Comparison of ENCODE assay signal across 21 mouse cellular contexts in the genomic region with DNA sequence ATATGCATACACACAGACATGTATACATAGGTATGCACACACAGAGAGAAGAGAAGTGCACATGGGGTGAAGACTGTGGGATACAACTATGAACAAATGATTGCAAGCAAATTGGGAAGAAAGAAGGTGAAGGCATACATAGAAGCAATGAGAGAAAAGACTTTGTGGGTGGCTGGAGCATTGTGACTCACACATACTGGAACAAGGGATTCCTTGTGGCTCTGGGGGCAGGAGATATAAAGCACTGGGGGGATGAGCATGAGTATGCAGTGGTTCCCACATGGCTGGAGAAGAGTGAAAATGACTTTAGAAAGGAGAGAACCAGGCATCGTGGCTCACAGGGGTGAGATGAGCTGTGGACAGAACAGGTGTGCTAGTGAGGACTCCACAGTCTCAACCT.
A peak's percentile ranks its signal among the peaks of the same experiment; 100 is the strongest.
DNase-seq lines count a peak whose midpoint lies in the region; TF ChIP-seq lines count a peak whose summit lies in the region.
"Had no signal": no experiment of that assay in that cellular context is flagged by ENCODE, and none has a peak within 500 bp of the region (broad histone marks: within the 10 kb centered on the region; RNA-seq: fewer than 3 reads in every experiment).

No protein-coding gene starts in this region.

- H3K4me3 ChIP-seq in myocyte, result no peak overlapping the region
- H3K4me3 ChIP-seq: forebrain, embryonic 10.5 days; forebrain, embryonic 13.5 days; heart, embryonic 12.5 days; heart, embryonic 15.5 days; hindbrain, embryonic 10.5 days; hindbrain, embryonic 13.5 days had no signal

- TF ChIP-seq POLR2A in myocyte (IDR thresholded peaks at IDR 0.05; ENCODE audit: insufficient read length, low read depth), result no peak

- no peaks in the 10 kb centered on the region for H3K36me3 ChIP-seq in myocyte (ENCODE audit: control insufficient read depth, insufficient read depth)
- H3K36me3 ChIP-seq: forebrain, embryonic 10.5 days; heart, embryonic 12.5 days; heart, embryonic 15.5 days; hindbrain, embryonic 10.5 days; hindbrain, embryonic 13.5 days had no signal

- intact Hi-C loops in left cerebral cortex, postnatal 36 days (cut with DNase I), result no loop called here

- H3K4me2 ChIP-seq in myocyte (ENCODE audit: low read depth), result peak overlapping the region; percentile 49
- H3K4me2 ChIP-seq: forebrain, embryonic 13.5 days; heart, embryonic 12.5 days; heart, embryonic 15.5 days; hindbrain, embryonic 13.5 days had no signal

- DNase-seq in left cerebral cortex, adult 18-20 months (ENCODE audit: low spot score in 2 of 2), result peak; percentile 13
- no peak for DNase-seq in left cerebral cortex, postnatal 36 days (ENCODE audit: low spot score in 2 of 2)
- DNase-seq in right cerebral cortex, adult 2 months (ENCODE audit: low spot score in 2 of 2), result peak; percentile 8 to 18
- no peak for DNase-seq in right cerebral cortex, postnatal 36 days (ENCODE audit: low spot score in 2 of 2)
- no peak for DNase-seq in layer of hippocampus, postnatal 14 days (ENCODE audit: low spot score in 2 of 2)
- DNase-seq: adrenal gland, adult 8-10 months; adrenal gland, postnatal 25 days; cerebellum, adult 18-20 months; cerebellum, adult 9-10 months; cerebellum, postnatal 14 days; gastrocnemius, postnatal 25 days; heart, adult 18-20 months; heart, postnatal 10 days; heart, postnatal 36 days had no signal

- H3ac ChIP-seq in myocyte (ENCODE audit: control insufficient read depth, insufficient read length), result no peak overlapping the region

- no peaks in the 10 kb centered on the region for H3K79me2 ChIP-seq in myocyte (ENCODE audit: control insufficient read depth, insufficient read depth)

- H3K27me3 ChIP-seq in myocyte (ENCODE audit: control insufficient read depth, insufficient read depth, insufficient read length), result no peaks in the 10 kb centered on the region
- H3K27me3 ChIP-seq: forebrain, embryonic 13.5 days; heart, embryonic 12.5 days; heart, embryonic 15.5 days; hindbrain, embryonic 13.5 days had no signal

TF ChIP-seq in myocyte, 11 proteins besides CTCF, POLR2A, EP300 and RAD21:
- TF ChIP-seq TCF3 (IDR thresholded peaks at IDR 0.05; ENCODE audit: insufficient read length, low read depth) (no peak), USF1 (IDR thresholded peaks at IDR 0.05; ENCODE audit: low read depth) (no peak), E2F4 (IDR thresholded peaks at IDR 0.05; ENCODE audit: insufficient read depth) (no peak), SRF (IDR thresholded peaks at IDR 0.05; ENCODE audit: control insufficient read depth, insufficient read length, low read depth) (no peak), MYOG (IDR thresholded peaks at IDR 0.05; ENCODE audit: control insufficient read depth in 1 of 3, insufficient read depth in 1 of 3, insufficient read length in 2 of 3, low read depth in 2 of 3) (no peak), MAX (IDR thresholded peaks at IDR 0.05; ENCODE audit: low read depth) (no peak), REST (IDR thresholded peaks at IDR 0.05; ENCODE audit: insufficient read depth, insufficient read length) (no peak), CEBPB (IDR thresholded peaks at IDR 0.05; ENCODE audit: insufficient read depth, poor library complexity, severe bottlenecking) (no peak), TCF12 (IDR thresholded peaks at IDR 0.05; ENCODE audit: insufficient read depth, poor library complexity, severe bottlenecking) (no peak)

Comparison
In these comparisons a context has a peak if more than half of its experiments do, and no peak if none do; other contexts are left out.
1. DNase-seq: peak in left cerebral cortex, adult 18-20 months (2 of 2) and right cerebral cortex, adult 2 months (2 of 2); none in left cerebral cortex, postnatal 36 days (0 of 2), right cerebral cortex, postnatal 36 days (0 of 2) and layer of hippocampus, postnatal 14 days (0 of 2).